Mouse (Mus musculus) megakaryocyte, adult 5-6 weeks (primary cell): Measurements from ENCODE around the gene Evi5. TPM values are rescaled to one million over a fixed set of nuclear protein-coding genes. Genes with fewer than 3 reads are reported as not detected.

Experiments
- ATAC-seq: 2 replicates; pipeline ENCODE4 v1.8.0; 2016; ENCODE audit warnings: mild to moderate bottlenecking, inconsistent platforms; ENCODE audit not compliant: poor library complexity, severe bottlenecking
- total RNA-seq, 2 experiments: library from RNA; stranded (forward) in 1 of 2; stranded (reverse) in 1 of 2; fragments of 153-499, 151-499 nt in 1 of 2; fragments of 221-1000, 200-1000 nt in 1 of 2; gene quantifications; 2 replicates each; pipeline versions ENCODE4 v1.2.3 to v1.2.4; 2015 to 2017

Evi5 gene
- total RNA-seq, 2 experiments from 2014 or later: 43.8 to 53.0 TPM

GRCm38 (mm10) chr5:107719786-107720185, 155.1 kb downstream of the Evi5 start:
- ATAC-seq: no peak

- ATAC-seq: no peak
These were observed 155.7 kb downstream of the Evi5 start for GRCm38 (mm10) chr5:107719209-107719608.

- peak; percentile 16; the same call in 1 of the 2 replicates for ATAC-seq
These were observed 157.0 kb downstream of the Evi5 start for GRCm38 (mm10) chr5:107717871-107718361.

- peak; percentile 23; the same call in 1 of the 2 replicates for ATAC-seq
These were observed 163.2 kb downstream of the Evi5 start for GRCm38 (mm10) chr5:107711689-107712088.

GRCm38 (mm10) chr5:107708124-107708797, 166.6 kb downstream of the Evi5 start:
- peak; percentile 66 for ATAC-seq

GRCm38 (mm10) chr5:107706262-107706661, 168.6 kb downstream of the Evi5 start:
- peak; percentile 46 for ATAC-seq

GRCm38 (mm10) chr5:107705756-107706155, 169.2 kb downstream of the Evi5 start:
- peak; percentile 28 for ATAC-seq

- no peak for ATAC-seq
These were observed 171.6 kb downstream of the Evi5 start for GRCm38 (mm10) chr5:107703207-107703763.

- ATAC-seq: no peak
These were observed 173.2 kb downstream of the Evi5 start for GRCm38 (mm10) chr5:107701658-107702057.

- ATAC-seq: no peak
These were observed 174.0 kb downstream of the Evi5 start for GRCm38 (mm10) chr5:107700873-107701272.

GRCm38 (mm10) chr5:107698888-107699287, 176.0 kb downstream of the Evi5 start:
- peak; percentile 81 for ATAC-seq

GRCm38 (mm10) chr5:107695019-107695418, 179.9 kb downstream of the Evi5 start:
- no peak for ATAC-seq

Other genes starting within 250 kb of the Evi5 start
- 1.0 and 3.6 TPM in 2 replicates for gene Gfi1, start 149.1 kb downstream of the Evi5 start, total RNA-seq (2015)
- gene Gfi1, start 149.1 kb downstream of the Evi5 start, total RNA-seq (2017): 2.2 and 3.7 TPM in 2 replicates
- not detected in 2 replicates for gene Ube2d2b, start 45.0 kb downstream of the Evi5 start, total RNA-seq (2015)
- gene Ube2d2b, start 45.0 kb downstream of the Evi5 start, total RNA-seq (2017): 0.07 TPM in 1 of 2 replicates, not detected in the other
- 281 and 294 TPM in 2 replicates for gene Rpl5, start 25.4 kb upstream of the Evi5 start, total RNA-seq (2015)
- 116 and 124 TPM in 2 replicates for gene Rpl5, start 25.4 kb upstream of the Evi5 start, total RNA-seq (2017)
- gene Fam69a, start 112.0 kb upstream of the Evi5 start, total RNA-seq (2015): 138 and 149 TPM in 2 replicates
- 55.5 and 60.0 TPM in 2 replicates for gene Fam69a, start 112.0 kb upstream of the Evi5 start, total RNA-seq (2017)
- 32.5 and 36.9 TPM in 2 replicates for gene Mtf2, start 190.6 kb upstream of the Evi5 start, total RNA-seq (2015)
- gene Mtf2, start 190.6 kb upstream of the Evi5 start, total RNA-seq (2017): 33.3 and 46.3 TPM in 2 replicates